Mouse (Mus musculus): Measurements from ENCODE around the gene Gm10377. TPM values are rescaled to one million over a fixed set of nuclear protein-coding genes. Genes with fewer than 3 reads are reported as not detected.
"Not testable (repeated sequence)": the region's sequence is repeated elsewhere in the genome, so short reads cannot be mapped to it uniquely, and the experiment has no call there.

Gene Gm10377
- not detected in 2 replicates for polyA plus RNA-seq (2015; fragmentation: Nextera tagmentation; extraction: Ambion mirVana)

- ATAC-seq; H3K27me3 ChIP-seq (ENCODE audit: control insufficient read depth, insufficient read depth, low read depth, low read length): not testable (repeated sequence)
Measured at GRCm38 (mm10) chr14:42797887-42798286, at the start of gene Gm10377. Gm10377 (minus strand) TSS chr14:42797987.

GRCm38 (mm10) chr14:42768721-42769120, 29.1 kb downstream of the Gm10377 start, which contains the start of gene Gm3015:
Gm3015 (minus strand) TSS chr14:42768821.
- not testable (repeated sequence) for H3K9me3 ChIP-seq (replicated peaks; ENCODE audit: control insufficient read depth, low read length, poor library complexity, severe bottlenecking); ATAC-seq

More at GRCm38 (mm10) chr14:42797887-42798286, at the start of gene Gm10377:
- not testable (repeated sequence) for H3K27ac ChIP-seq (ENCODE audit: low read length); H3K4me2 ChIP-seq (ENCODE audit: low read length); H3K9ac ChIP-seq (ENCODE audit: low read depth, low read length); H3K9me3 ChIP-seq (replicated peaks; ENCODE audit: control insufficient read depth, low read length, poor library complexity, severe bottlenecking); H3K4me3 ChIP-seq (ENCODE audit: low read depth, low read length); H3K4me1 ChIP-seq (ENCODE audit: control insufficient read depth, insufficient read depth, low read length); H3K36me3 ChIP-seq (ENCODE audit: control insufficient read depth, insufficient read depth, low read length)

More at GRCm38 (mm10) chr14:42768721-42769120, 29.1 kb downstream of the Gm10377 start, which contains the start of gene Gm3015:
- not testable (repeated sequence) for H3K4me2 ChIP-seq (ENCODE audit: low read length); H3K4me3 ChIP-seq (ENCODE audit: low read depth, low read length); H3K27me3 ChIP-seq (ENCODE audit: control insufficient read depth, insufficient read depth, low read depth, low read length); H3K36me3 ChIP-seq (ENCODE audit: control insufficient read depth, insufficient read depth, low read length); H3K9ac ChIP-seq (ENCODE audit: low read depth, low read length); H3K4me1 ChIP-seq (ENCODE audit: control insufficient read depth, insufficient read depth, low read length); H3K27ac ChIP-seq (ENCODE audit: low read length)
- WGBS, result no CpG with 5 or more reads among the region's 1 CpGs

Other genes starting within 250 kb of the Gm10377 start
- not detected in 2 replicates for gene Gm17124, start 198.1 kb downstream of the Gm10377 start, polyA plus RNA-seq (2015; fragmentation: Nextera tagmentation; extraction: Ambion mirVana)
- not detected in 2 replicates for gene Gm3633, start 156.1 kb downstream of the Gm10377 start, polyA plus RNA-seq (2015; fragmentation: Nextera tagmentation; extraction: Ambion mirVana)
- gene Gm10378, start 142.0 kb downstream of the Gm10377 start, polyA plus RNA-seq (2015; fragmentation: Nextera tagmentation; extraction: Ambion mirVana), result not detected in 2 replicates
- gene Gm3015, start 29.2 kb downstream of the Gm10377 start, polyA plus RNA-seq (2015; fragmentation: Nextera tagmentation; extraction: Ambion mirVana), result not detected in 2 replicates
- not detected in 2 replicates for gene Gm21977, start 55.5 kb upstream of the Gm10377 start, polyA plus RNA-seq (2015; fragmentation: Nextera tagmentation; extraction: Ambion mirVana)
- not detected in 2 replicates for gene Gm8082, start 195.6 kb upstream of the Gm10377 start, polyA plus RNA-seq (2015; fragmentation: Nextera tagmentation; extraction: Ambion mirVana)
- gene Gm10376, start 217.6 kb upstream of the Gm10377 start, polyA plus RNA-seq (2015; fragmentation: Nextera tagmentation; extraction: Ambion mirVana), result not detected in 2 replicates